In genomic region chr7:83813993-83814392, GRCm38 (mm10) we compare ENCODE assay signal across 8 mouse cellular contexts. TPM values are rescaled to one million over a fixed set of nuclear protein-coding genes. Genes with fewer than 3 reads are reported as not detected.
A peak's percentile ranks its signal among the peaks of the same experiment; 100 is the strongest.
DNase-seq lines count a peak whose midpoint lies in the region; ATAC-seq and TF ChIP-seq lines count a peak whose summit lies in the region.

No protein-coding gene starts in this region.

- peak; percentile 11 for DNase-seq in MN1 (ENCODE audit: low spot score)
- peak; percentile 35 for DNase-seq in adrenal gland, postnatal 25 days
- no peak for DNase-seq in layer of hippocampus, adult 8-10 months (ENCODE audit: low spot score in 2 of 2)

- no peaks in the 10 kb centered on the region for H3K79me2 ChIP-seq in myocyte (ENCODE audit: control insufficient read depth, insufficient read depth)

- peaks cover 16% of the 10 kb centered on the region for H3K4me1 ChIP-seq in forebrain, embryonic 16.5 days (replicated peaks; ENCODE audit: control insufficient read depth, insufficient read depth, low read length)
- peaks cover 29% of the 10 kb centered on the region for H3K4me1 ChIP-seq in hindbrain, embryonic 12.5 days
- peaks cover 53% of the 10 kb centered on the region for H3K4me1 ChIP-seq in limb, embryonic 15.5 days

- peak; percentile 21; the same call in 1 of the 2 replicates for ATAC-seq in forebrain, embryonic 16.5 days
- ATAC-seq in hindbrain, embryonic 12.5 days (ENCODE audit: low FRiP score): 0 out of 2 replicates have a peak, but pooled peaks have one; percentile 23
- peak; percentile 60; the same call in 1 of the 2 replicates for ATAC-seq in limb, embryonic 15.5 days (ENCODE audit: insufficient number of reproducible peaks, low FRiP score, low TSS enrichment, low read depth)
- ATAC-seq in frontal cortex, adult (ENCODE audit: low TSS enrichment): no peak

- no peak overlapping the region for H3K4me2 ChIP-seq in forebrain, embryonic 16.5 days (ENCODE audit: low read length)
- 0 out of 2 replicates have a peak overlapping the region, but pooled peaks have one; percentile 4 for H3K4me2 ChIP-seq in hindbrain, embryonic 12.5 days (replicated peaks)
- H3K4me2 ChIP-seq in limb, embryonic 15.5 days: peak overlapping the region; percentile 2; the same call in 1 of the 2 replicates
- peak overlapping the region; percentile 67 for H3K4me2 ChIP-seq in myocyte (ENCODE audit: low read depth)

- no peaks in the 10 kb centered on the region for H3K27me3 ChIP-seq in forebrain, embryonic 16.5 days (replicated peaks; ENCODE audit: control insufficient read depth, insufficient read depth, low read length)
- H3K27me3 ChIP-seq in hindbrain, embryonic 12.5 days: 0 out of 2 replicates have a peak, but pooled peaks cover 5% of the 10 kb centered on the region
- H3K27me3 ChIP-seq in limb, embryonic 15.5 days: no peaks in the 10 kb centered on the region
- H3K27me3 ChIP-seq in myocyte (ENCODE audit: control insufficient read depth, insufficient read depth, insufficient read length): no peaks in the 10 kb centered on the region

- no peak overlapping the region for H3ac ChIP-seq in myocyte (ENCODE audit: control insufficient read depth, insufficient read length)

- no peak overlapping the region for H3K9ac ChIP-seq in forebrain, embryonic 16.5 days (replicated peaks; ENCODE audit: low read depth, low read length)
- no peak overlapping the region; the same call in 1 of the 2 replicates for H3K9ac ChIP-seq in hindbrain, embryonic 12.5 days
- no peak overlapping the region for H3K9ac ChIP-seq in limb, embryonic 15.5 days

- H3K4me3 ChIP-seq in forebrain, embryonic 16.5 days (replicated peaks; ENCODE audit: low read length): no peak overlapping the region
- no peak overlapping the region for H3K4me3 ChIP-seq in hindbrain, embryonic 12.5 days
- H3K4me3 ChIP-seq in limb, embryonic 15.5 days: no peak overlapping the region
- H3K4me3 ChIP-seq in myocyte: no peak overlapping the region

- peak overlapping the region; percentile 30; the same call in 1 of the 2 replicates for H3K27ac ChIP-seq in forebrain, embryonic 16.5 days (ENCODE audit: low read length)
- peak overlapping the region; percentile 74 for H3K27ac ChIP-seq in hindbrain, embryonic 12.5 days
- H3K27ac ChIP-seq in limb, embryonic 15.5 days: peak overlapping the region; percentile 83

- TF ChIP-seq POLR2A in myocyte (IDR thresholded peaks at IDR 0.05; ENCODE audit: insufficient read length, low read depth): no peak

- H3K36me3 ChIP-seq in forebrain, embryonic 16.5 days (ENCODE audit: control insufficient read depth, insufficient read depth): no peaks in the 10 kb centered on the region
- H3K36me3 ChIP-seq in hindbrain, embryonic 12.5 days: no peaks in the 10 kb centered on the region
- H3K36me3 ChIP-seq in limb, embryonic 15.5 days: no peaks in the 10 kb centered on the region
- H3K36me3 ChIP-seq in myocyte (ENCODE audit: control insufficient read depth, insufficient read depth): no peaks in the 10 kb centered on the region

- H3K9me3 ChIP-seq in forebrain, embryonic 16.5 days (ENCODE audit: control insufficient read depth, low read length): no peaks in the 10 kb centered on the region
- H3K9me3 ChIP-seq in hindbrain, embryonic 12.5 days (replicated peaks): no peaks in the 10 kb centered on the region
- H3K9me3 ChIP-seq in limb, embryonic 15.5 days: no peaks in the 10 kb centered on the region

- WGBS in forebrain, embryonic 16.5 days: 11% methylated on average over 4 of the region's 4 CpGs
- WGBS in hindbrain, embryonic 12.5 days: 16% methylated on average over 4 of the region's 4 CpGs
- WGBS in limb, embryonic 15.5 days: 4% methylated on average over 4 of the region's 4 CpGs

TF ChIP-seq in myocyte, 11 proteins besides CTCF, POLR2A, EP300 and RAD21:
- TF ChIP-seq MAX (IDR thresholded peaks at IDR 0.05; ENCODE audit: low read depth) (no peak), MYOG (IDR thresholded peaks at IDR 0.05; ENCODE audit: control insufficient read depth in 1 of 3, insufficient read depth in 1 of 3, insufficient read length in 2 of 3, low read depth in 2 of 3) (no peak), TCF12 (IDR thresholded peaks at IDR 0.05; ENCODE audit: insufficient read depth, poor library complexity, severe bottlenecking) (no peak), USF1 (IDR thresholded peaks at IDR 0.05; ENCODE audit: low read depth) (no peak), E2F4 (IDR thresholded peaks at IDR 0.05; ENCODE audit: insufficient read depth) (no peak), TCF3 (IDR thresholded peaks at IDR 0.05; ENCODE audit: insufficient read length, low read depth) (no peak), SRF (IDR thresholded peaks at IDR 0.05; ENCODE audit: control insufficient read depth, insufficient read length, low read depth) (no peak), CEBPB (IDR thresholded peaks at IDR 0.05; ENCODE audit: insufficient read depth, poor library complexity, severe bottlenecking) (no peak), REST (IDR thresholded peaks at IDR 0.05; ENCODE audit: insufficient read depth, insufficient read length) (no peak), MYOD1 (IDR thresholded peaks at IDR 0.05; ENCODE audit: control insufficient read depth in 1 of 3, insufficient read length in 2 of 3, low read depth in 2 of 3) (no peak)

RNA-seq across cellular contexts. Expression of gene Cfap161, which starts 19.3 kb away (rescaled TPM):
- total RNA-seq in adrenal gland, postnatal 25 days (2021): 0.46 TPM in 1 of 2 replicates, not detected in the other
- 0.73 and 0.91 TPM in 2 replicates for polyA plus RNA-seq in forebrain, embryonic 16.5 days (2015; fragmentation: Nextera tagmentation; extraction: Ambion mirVana)
- polyA plus RNA-seq in hindbrain, embryonic 12.5 days (2016; fragmentation: Nextera tagmentation; extraction: Ambion mirVana): 0.94 and 1.0 TPM in 2 replicates
- polyA plus RNA-seq in limb, embryonic 15.5 days (2015; fragmentation: Nextera tagmentation; extraction: Ambion mirVana): 0.18 TPM in 1 of 2 replicates, not detected in the other
- polyA plus RNA-seq in myocyte (2012; fragmentation: generic; extraction: Trizol): 0.08 TPM
- total RNA-seq in layer of hippocampus, adult 8-10 months (2022): 1 to 10 TPM; 1.2 to 2.2 (median 1.8) TPM

Comparison
In these comparisons a context has a peak if more than half of its experiments do, and no peak if none do; other contexts are left out.
1. DNase-seq: peak in MN1 (single experiment) and adrenal gland, postnatal 25 days (single experiment); none in layer of hippocampus, adult 8-10 months (0 of 2).
2. H3K27ac ChIP-seq: peak in every context shown above with its lines; median percentile 83 in limb, embryonic 15.5 days; 74 in hindbrain, embryonic 12.5 days; 30 in forebrain, embryonic 16.5 days.